Mouse (Mus musculus): ENCODE measurements at regions not wholly inside any gene's neighbourhood (a gene's known extent, or its start where the extent isn't known, plus 50 kb on each side); places are given as distances from the start of the nearest gene placed in this dataset.

DNA sequence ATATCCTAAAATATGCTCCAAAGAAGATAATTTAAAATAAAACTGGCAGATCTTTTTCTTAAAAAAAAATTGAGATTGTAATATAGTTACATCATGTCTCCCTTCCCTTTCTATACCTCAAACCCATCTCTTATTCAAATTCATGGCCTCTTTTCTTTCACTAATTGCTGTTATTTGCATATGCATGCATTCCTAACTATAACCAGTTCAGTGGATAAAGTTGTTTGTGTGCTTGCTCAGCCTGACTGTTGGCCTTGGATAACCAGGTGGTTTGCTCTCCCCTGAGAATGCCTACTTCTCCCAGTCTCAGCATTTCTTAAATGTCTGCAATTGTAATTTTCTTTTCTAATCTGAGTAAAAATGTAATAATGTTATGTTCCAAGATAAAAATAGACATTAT lies 2154.8 kb downstream of the 4930444P10Rik start:
- DNase-seq: no peak

GRCm38 (mm10) chr1:13935938-13936491 lies 2157.1 kb downstream of the 4930444P10Rik start:
- DNase-seq: peak; percentile 11

- no peak for DNase-seq
Observed at GRCm38 (mm10) chr1:13928679-13929078, 2164.4 kb downstream of the 4930444P10Rik start.

- DNase-seq: no peak
Observed at GRCm38 (mm10) chr1:13927964-13928363, 2165.2 kb downstream of the 4930444P10Rik start.

DNA sequence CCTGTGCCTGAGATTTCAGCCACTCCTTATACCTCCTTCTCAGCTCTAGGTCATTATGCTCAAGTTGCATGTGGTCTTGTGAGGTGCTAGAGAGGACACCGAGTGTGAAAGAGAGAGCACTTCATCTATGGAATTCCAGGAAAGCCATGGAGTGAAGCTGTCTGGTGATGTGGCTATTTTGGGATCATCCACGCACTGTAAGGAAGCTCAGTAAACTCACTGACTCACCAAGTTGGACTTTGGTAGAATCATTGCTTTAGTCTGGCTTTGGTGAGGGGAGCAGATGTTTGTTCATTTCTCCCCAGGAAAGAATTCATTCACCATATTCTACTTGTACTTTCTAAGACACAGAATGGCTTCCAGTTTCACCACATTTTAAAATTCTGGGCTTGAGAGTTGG lies 2167.1 kb downstream of the 4930444P10Rik start:
- no peak for DNase-seq

DNA sequence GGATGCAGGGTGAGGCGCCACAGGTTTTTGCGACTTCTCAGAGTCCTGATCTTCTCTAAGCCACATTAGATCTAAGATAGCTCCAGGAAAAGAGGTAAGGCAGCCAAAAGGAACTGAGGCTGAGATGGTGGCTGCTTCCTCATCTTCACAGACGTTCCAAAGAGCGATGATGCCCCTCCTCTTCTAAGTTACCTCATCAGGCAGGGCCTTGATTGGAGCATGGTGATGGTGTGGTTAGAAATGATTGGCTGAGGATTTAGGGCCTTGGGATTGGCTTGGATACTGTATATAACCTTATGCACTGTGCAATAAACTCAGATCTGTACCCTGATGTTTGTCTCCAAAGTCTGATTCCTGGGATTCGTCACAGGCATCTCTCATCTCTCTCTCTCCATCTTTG lies 2177.9 kb downstream of the 4930444P10Rik start:
- no peak for DNase-seq

- no peak for DNase-seq
Observed at GRCm38 (mm10) chr1:13879126-13879525, 2214.0 kb downstream of the 4930444P10Rik start.

DNA sequence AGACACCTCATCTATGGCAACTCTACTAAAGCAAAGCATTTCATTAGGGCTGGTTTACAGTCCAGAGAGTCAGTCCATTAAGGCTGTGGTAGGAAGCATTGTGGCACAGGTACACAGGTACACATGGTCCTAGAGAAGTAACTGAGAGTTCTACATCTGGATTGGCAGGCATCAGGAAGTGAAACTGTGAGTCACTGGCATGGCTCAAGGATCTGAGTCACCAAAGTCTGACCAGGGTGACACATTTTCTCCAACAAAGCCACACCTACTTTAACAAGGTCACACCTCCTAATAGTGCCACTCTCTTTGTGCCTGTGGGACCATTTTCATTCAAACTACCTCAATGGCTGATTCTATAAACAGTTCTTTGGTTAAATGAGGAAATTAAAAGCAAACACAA lies 2219.2 kb downstream of the 4930444P10Rik start:
- no peak for DNase-seq

GRCm38 (mm10) chr1:13872536-13872935 lies 2220.6 kb downstream of the 4930444P10Rik start:
- DNase-seq: no peak

DNA sequence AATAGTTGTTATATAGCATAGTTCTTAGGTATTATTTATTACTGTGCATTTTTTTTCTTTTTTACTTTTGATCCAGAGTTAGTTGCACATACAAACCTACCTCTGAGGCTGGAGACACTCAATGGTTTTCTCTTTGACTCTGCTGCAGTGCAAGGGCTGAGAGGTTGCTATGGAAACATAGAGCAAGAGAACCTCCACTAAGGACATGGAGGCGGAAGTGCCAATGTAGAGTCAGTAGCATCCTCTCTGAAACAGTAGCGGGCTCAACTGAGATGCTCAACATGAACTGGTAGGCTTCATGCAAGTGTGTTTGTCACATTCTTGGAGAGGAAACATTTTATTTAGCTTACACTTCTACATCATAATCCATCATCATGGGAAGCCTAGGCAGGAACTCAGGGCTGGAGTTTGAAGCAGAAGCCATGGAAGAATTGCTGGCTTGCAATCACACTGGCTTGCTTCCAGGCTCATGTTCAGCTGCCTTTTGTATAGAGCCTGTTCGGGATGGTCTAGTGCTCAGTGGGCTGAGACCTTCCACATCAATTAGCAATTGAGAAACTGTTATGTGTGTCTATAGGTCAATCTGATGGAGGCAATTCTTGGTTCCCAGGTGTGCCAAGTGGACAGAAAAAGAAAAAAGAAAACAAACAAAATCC lies 2222.4 kb downstream of the 4930444P10Rik start:
- peak; percentile 4 for DNase-seq

- no peak for DNase-seq
Observed at GRCm38 (mm10) chr1:13865713-13866112, 2227.4 kb downstream of the 4930444P10Rik start.

- no peak for DNase-seq
Observed at GRCm38 (mm10) chr1:13863712-13864111, 2229.4 kb downstream of the 4930444P10Rik start.

GRCm38 (mm10) chr1:13861070-13861511 lies 2232.0 kb downstream of the 4930444P10Rik start:
- no peak for DNase-seq

DNA sequence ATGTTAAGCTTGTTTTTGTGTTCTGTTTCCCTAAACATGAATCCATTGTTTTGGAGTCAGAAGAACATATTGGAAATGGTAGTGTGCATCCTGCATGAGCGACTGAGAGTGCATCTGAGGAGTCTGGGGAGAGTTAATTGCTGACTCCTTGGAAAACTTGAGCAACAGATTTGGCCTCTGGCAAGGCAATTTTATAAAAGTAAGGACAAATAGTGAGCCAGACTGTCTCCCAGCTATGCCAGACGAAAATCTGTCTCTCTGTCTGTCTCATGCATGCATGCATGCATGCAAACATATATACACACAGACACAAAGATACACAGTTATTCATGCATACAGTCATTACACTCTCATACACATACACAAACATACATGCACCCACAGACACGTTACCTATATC lies 2232.7 kb downstream of the 4930444P10Rik start:
- DNase-seq: no peak

- no peak for DNase-seq
Observed at GRCm38 (mm10) chr1:13859723-13860122, 2233.4 kb downstream of the 4930444P10Rik start.

DNA sequence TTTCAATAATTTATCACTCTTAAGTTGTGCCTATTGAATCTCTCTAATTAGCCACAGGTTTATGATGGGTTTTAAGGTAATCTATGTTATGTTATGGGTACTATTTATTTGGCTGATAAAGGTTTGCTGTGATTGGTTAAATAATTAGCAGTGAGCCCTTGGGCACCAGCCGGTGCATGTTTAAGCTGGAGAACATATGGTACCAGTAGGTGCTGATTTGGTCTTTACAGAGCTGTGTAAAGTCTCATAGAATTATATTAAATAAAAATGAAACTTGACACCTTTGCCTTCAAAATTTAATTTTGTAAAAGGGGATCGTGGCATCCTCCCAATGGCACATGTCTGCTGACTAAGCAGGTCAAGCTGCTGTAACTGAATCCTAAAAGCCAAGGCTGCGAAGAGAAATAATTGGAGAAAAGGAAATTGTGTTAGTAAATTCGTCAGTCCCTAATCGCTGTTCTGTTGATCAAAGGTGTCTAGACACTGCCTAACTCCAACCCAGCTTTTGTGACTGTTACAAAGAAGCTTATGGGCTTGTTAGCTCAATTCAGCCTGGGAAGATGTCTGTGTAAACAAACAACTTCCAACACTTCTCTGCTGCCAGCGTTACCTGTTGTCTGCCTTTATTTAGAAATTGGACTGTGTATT lies 2234.6 kb downstream of the 4930444P10Rik start:
- no peak for DNase-seq

GRCm38 (mm10) chr1:13856998-13857397 lies 2236.1 kb downstream of the 4930444P10Rik start:
- DNase-seq: no peak

DNA sequence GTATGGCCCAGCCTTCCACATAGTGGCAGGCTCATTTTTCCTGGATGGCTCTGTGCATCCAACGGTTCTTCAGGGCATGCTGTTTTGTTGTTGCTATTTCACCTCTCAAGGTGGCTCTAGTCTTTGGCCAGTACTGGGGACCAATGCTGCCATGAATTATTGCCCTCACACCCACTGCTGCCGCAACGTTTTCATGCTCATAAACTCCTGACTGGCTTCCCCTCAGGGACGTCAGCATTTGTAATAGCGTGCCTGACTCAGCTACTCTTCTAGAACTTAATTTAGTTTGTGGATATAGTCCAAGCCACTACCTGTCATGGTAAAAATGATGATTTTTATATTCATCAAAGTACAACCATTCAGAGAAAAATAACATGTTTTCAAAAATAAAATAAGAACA lies 2242.0 kb downstream of the 4930444P10Rik start:
- no peak for DNase-seq

DNA sequence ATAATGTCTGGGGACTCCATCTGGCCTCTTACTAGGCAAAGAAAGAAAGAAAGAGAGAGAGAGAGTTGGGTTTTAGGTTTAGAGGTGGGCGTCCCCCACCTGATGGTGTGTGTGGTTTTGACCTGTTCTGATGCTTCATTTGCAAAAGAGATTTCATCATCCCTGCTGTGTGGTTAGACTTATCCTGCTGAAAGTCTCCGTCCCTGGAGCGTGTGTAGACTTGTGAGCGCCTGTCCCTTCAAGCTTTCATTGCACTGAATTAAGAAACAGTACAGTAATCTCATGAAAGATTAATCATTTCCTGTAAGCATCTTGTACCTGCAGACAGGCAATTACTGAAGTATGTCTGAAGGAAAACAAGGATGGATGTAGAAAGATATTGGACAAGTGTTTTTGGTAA lies 2244.1 kb downstream of the 4930444P10Rik start:
- no peak for DNase-seq

DNA sequence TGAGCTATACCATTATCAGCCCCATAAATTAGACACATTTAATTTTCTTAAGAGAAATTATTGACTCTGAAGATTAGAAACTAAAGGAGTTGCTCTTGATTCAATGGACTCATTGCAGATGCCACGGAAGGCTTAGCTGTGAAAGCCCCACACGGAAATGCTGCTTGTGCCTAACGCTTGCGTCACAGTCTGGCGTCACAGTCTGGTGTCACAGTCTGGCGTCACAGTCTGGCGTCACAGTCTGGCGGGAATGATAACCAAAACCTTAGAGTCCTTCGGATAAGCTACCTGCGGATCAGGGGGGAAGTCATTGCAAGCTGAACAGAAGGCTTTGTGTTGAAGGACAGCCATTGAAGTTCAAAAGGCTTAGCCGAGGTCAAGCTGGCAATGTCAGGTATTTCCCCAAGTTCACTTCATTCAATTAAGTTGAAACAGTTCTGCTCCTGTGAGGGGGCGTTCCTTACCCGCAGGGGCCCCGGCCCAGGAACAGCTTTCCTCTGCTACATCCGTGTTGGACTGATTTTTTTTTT lies 2246.7 kb downstream of the 4930444P10Rik start:
- DNase-seq: no peak

- DNase-seq: no peak
Observed at GRCm38 (mm10) chr1:13840309-13840622, 2252.9 kb downstream of the 4930444P10Rik start.

GRCm38 (mm10) chr1:13839619-13840308 lies 2253.4 kb downstream of the 4930444P10Rik start:
- DNase-seq: no peak
